Mouse (Mus musculus) cerebral cortex, adult 2 months (tissue): ENCODE data around the gene Fcna.

Experiments used
- WGBS: fragments of 180-500 bp; shearing (Covaris S2); methylation state at CpG from one replicate; pipeline ENCODE4 v1.1.7; 2018; 5-methylcytosine and 5-hydroxymethylcytosine counted together

Gene Fcna

DNA sequence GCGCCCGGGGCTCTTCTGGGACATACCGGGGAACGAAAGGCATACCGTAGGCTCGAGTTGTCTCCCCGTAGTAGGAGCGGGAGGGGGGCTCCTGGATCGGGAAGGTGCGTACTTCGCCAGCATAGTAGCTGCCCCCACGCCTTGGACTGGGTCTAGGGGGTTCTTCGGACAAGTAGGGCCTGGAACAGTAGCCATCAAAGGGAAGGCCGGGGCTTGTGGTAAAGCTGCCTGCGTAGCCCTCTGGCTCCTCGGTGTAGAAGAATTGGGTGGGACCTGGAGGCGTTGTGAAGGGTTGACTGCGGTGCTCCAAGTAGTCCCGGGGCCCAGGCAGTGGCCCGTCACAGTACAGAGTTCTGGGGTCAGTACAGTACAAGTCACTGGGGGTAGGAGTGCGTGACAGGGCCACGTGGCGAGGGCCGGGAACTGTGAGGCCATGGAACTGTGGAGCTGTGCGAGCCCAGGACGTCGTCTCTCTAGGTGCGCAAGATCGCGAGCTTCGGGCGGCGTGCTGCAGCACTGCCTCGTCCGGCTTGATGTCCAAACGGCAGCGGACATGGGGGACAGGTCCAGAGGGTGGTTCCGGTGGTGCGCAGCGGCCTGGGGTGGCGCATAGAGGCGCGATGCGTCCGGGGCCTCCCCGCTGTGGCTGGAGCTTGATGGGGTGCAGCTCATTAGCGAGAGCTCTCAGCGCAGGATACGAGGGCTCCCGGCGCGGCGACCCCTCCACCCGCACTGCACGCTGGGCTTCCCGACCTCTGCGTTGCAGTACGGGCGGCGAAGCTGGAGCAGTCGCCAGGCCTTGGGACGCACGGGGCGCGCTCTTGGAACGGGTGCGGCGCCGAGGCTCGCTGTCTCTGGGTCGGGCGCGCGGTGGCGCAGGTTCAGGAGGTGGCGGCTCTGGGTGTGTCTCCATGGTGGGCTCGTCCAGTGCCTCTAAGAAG, 48.8 kb downstream of the Fcna start:
- WGBS, result 42% methylated on average over 77 of the region's 77 CpGs

DNA sequence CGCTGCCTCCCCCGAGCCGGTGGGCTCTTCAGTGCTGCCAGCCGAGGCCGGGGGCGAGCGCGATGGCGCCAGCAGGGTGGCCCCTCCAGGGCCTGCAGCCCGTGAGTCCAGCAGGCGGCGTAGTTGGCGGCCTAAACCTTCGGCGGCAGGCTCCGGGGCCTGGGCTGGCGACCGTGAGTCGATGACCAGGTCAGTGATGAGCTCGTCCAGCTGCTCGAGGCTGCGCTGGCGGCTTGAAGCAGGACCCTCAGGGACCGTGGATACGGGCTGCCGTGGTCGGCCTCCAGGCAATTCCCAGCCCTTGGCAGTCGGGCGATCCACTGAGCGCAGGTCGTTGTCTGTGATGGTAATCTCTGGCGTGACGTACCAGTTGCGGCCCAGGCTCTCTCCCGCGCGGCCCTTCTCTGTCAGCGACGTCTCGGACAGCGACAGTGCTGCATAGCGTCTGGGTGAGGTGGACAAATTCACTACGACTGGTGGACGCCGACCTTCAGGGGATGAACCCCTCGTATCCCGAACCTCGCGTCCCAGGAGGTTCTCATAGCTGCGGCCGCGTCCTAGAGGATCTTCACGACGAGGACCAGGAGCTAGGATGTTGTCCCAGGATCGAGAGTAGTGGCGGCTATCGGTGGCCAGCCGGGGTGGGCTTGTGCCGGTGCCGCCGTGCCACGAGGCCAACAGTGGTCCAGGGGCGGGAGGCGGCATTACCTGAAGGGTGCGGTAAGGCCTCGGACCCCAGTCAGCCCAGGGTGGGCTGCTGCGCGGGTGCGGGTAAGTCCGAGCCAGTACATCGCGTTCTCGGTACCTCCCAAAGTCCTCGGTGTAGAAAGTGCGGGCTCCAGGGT, 49.7 kb downstream of the Fcna start:
- WGBS, result 41% methylated on average over 75 of the region's 75 CpGs

DNA sequence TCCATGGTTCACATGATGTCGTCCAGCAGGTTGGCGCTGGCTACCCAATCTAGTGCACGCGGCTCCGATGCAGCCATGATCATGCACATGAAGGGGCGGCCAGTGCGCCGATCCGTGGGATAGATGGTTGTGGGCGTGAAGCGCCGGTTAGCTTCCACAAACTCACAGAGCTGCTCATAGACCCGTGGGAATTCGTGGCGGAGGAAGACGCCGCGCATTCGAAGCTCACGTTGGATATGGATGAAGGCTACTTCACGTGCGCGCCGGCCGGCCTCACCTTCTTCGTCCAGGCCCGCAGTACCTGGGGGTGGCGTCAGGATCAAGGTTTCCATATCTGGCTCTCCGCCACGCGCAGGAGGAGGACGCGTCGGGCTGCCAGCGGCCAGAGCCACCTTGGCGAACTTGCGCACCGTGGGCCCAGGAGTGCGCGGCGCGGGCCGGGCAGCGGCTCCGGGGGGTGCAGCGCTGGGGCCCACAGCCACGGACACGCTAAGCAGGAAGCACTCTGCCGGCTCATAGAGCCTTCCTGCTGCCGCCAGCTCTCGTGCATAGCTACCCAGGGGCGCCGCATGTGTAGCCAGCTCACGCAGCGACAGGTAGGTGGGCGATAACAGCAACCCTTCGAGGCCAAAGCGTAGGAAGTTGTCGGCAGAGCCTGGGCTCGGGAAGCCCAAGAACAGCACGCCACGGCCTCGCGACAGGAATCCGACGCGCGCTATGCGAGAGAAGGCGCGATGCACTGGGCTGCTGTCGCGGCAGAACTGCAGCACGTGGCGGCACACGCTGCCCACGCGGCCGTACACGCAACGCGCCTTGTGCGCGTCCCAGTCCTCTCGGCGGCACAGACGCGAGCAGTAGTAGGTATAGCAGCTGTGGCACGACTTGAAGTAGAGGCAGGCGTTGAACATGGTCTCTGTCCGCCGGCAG, 50.6 kb downstream of the Fcna start:
- WGBS, result 26% methylated on average over 92 of the region's 92 CpGs

DNA sequence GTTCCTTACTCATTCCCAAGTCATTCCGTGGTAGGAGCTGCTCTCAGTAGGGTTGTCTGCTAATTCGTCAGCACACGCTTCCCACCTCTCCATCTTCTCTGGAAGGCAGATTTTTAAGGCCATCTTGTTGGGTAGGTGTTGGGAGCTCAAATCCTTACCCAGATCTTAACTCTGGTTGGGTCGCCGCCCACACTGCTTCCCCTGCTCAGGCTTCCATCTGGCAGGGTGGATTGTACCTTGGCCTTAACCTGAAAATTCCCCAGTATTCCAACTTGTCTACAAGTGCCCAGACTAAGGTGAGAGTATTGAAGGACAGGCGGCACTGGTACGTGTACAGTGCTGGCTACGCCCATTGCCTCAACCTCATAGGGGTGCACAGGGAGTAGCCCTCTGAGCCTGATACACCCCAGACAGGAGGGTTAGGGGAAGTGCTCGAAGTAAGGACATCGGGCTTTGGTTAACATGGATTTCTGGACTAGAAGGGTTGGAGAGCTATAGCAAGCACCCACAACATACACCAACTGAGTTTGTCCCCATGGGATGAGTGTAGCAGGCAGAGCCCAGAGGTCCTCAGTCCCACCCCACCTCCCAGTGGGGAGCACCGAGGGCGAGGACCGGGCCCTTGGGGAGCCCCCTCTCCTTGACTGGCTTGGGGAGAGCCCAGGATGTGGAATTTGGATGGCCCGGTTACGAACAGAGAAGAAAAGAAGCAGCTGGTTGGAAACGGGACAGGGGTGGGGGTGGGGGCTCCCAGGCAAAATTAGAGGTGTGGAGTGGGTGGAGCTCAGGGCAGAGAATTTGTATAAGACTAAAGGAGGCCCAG, 51.6 kb downstream of the Fcna start:
- 54% methylated on average over 16 of the region's 16 CpGs for WGBS

DNA sequence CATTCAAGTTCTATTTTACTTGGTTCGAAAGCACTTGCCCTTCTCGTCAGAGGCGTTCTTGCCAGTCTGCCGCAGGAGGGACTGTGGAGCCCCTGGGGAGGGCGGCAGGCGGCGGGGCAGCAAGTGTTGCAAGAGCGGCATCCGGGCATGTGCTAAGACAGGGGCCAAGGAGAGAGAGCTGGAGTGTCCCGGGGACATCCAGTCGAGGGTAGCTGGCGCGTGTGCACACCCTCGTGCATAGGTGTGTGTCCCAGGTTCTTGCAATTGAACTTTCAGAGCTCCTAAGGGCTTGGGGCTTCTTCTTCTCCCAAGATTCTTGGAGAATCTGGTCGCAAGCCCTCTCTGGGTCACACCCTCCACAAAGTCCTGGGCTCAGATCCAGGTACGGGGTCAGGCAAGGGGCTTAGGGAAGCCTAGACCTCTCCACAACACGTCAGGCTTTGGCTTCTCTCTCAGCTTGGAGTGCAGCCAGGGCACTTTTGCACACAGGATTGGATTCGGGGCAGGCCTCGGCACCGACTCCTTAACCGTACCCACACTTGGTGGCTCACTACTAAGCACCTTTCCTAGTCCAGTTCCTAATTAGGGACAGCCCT, 52.3 kb downstream of the Fcna start:
- 5% methylated on average over 21 of the region's 21 CpGs for WGBS
